Mouse (Mus musculus) lung, postnatal 4 days (tissue): ENCODE measurements around the gene Atox1.

Source experiments
- DNase-seq, 2 experiments: peaks; one replicate each; pipeline ENCODE4 v3.0.0; 2021

Gene Atox1

DNA sequence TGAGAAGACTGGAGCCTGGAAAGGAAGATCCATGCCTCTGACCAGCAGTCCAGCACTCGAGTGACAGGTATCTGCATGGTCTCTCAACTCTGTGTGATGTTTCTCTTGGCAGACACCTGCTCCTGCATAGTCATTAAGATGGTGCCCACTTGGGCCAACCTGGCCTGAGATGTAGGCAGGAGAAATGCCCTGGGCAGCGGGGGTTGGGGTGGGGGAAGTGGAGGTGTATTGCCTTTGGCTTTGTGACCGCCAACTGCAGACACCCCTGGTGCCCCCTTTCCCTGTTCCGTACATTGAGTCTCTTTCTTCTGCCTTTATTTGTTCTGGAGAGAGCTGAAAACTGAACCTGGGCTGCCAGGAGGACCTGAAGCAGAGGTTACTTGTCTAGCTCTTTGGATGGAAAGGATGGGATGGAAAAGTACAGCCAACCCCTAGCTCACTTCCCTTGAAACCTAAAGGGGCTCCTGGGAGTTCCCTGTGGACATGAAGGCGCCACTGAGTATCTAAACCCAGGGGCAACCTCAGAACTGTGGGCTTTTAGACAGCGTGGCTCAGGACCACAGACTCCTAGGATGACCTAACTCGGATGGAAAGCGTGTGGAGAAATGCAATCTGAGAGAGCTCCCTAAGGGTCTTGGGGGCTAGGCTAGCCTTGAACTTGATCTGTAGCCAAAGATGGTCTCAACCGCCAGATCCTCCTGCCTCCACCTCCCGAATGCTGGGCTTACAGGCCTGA, 48.2 kb downstream of the Atox1 start:
- no peak for DNase-seq

DNA sequence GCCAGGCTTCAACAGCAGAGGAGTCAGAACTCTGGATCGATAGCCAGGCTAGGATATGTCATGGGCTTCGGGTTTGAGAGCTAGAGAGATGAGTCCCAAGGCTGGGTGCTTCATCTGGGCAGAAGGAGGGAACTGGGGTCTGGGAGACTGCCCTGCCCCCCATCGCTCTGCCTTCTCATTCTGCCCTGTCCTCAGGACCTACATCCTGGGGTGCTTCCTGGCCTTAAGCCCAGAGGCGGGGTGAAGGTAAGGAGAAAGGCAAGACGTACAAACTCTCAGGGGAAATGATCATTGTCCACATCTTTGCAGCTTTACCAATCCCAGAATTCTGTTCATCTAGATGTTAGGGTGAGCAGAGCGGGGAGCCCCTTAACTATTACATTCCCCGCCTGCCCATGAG, 49.0 kb downstream of the Atox1 start:
- DNase-seq = no peak

DNA sequence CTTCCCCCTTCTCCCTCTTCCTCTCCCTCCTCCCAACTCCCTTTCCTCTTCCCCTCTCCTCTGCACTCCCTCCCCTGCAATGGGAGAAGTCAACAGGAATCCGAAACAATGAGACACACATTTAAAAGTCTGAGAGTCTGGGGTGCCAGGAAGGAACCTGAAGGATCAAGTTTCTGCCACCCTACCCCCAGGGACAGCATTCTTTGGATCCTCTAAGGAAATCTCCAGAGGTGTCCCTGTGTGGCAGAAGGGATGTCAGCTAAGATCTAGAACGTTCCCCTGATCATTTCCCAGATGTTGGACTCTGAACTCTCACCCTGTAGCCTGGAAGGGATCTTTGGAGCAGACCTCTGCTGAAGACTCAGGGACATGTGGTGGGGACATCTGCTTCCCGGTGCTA, 50.5 kb downstream of the Atox1 start:
- no peak for DNase-seq

DNA sequence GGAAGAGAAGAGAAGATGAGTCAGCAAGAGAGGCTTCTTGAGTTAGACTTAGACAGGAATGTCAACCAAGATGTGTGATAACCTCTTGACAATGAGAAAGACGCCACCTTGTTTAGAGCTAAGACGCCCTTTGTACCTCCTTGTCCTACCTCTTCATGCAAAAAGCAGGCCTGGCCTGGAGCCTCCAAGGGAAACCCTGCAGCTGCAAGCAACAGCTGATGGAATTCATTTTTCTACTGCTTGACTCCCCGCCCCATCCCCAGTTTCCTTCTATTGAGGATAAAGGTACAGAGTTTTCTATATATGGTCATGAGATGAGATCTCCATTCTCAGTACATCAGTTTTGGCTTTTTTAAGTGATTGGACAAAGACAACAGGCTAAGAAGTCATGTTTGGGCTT, 51.0 kb downstream of the Atox1 start:
- no peak for DNase-seq

DNA sequence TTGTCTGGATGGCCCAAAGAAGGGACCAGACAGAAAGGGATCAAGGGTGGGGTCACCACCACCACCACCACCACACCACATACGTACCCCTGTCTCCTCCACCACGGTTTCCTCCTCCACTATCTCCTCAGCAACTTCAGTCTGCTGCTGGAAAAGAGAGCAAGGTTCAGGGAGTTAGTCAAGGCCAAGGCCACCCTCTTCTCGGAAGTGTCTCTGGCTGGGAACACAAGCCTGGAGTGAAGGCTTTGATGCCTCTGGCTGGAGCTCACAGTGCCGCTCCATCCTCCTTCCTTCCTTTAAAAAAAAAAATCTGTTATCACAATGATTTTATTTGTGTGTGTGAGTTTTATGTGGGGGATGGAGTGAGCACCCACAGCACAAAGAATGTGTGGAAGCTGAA, 53.9 kb downstream of the Atox1 start:
- DNase-seq = no peak

DNA sequence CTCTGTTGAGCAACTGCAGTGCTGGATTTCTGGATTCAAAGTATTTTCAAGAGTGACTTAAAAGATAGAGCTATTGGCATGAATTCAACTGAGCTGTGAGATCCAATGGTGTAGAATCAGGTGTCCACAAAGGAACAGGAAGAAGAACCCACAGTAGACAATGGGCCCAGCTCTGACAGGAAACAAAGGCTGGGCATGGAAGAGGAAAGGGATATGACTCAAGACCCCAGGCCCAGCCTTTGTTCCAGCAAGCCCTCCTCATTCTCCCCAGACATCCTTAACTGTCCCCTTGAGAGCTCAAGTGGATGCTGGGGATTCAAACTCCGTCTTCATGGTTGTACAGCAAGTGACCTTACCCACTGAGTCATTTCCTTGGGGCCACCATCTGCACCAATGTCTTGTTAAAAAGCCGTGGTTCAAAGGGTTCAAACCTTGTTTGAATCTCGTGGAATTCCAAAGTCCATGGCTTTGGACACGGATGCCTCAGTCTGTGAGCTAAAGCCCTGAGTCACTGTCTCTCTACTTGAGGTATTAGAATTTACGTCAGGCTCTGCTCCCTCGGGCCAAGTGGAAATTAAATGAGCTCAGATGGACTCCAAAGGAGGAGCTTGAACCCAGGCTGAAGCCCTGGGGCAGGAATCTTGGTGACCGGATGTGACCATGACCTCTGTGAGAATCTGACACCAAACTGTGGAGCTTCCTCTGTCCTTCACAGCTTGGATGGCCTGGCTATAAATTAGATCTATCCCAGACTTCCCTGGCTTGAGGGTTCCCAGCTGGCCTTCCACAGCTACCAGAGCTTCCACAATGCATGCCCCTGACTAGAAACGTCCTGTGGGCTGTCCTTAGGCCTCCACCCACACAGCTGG, 55.2 kb downstream of the Atox1 start:
- DNase-seq = peak; percentile 64 to 87

DNA sequence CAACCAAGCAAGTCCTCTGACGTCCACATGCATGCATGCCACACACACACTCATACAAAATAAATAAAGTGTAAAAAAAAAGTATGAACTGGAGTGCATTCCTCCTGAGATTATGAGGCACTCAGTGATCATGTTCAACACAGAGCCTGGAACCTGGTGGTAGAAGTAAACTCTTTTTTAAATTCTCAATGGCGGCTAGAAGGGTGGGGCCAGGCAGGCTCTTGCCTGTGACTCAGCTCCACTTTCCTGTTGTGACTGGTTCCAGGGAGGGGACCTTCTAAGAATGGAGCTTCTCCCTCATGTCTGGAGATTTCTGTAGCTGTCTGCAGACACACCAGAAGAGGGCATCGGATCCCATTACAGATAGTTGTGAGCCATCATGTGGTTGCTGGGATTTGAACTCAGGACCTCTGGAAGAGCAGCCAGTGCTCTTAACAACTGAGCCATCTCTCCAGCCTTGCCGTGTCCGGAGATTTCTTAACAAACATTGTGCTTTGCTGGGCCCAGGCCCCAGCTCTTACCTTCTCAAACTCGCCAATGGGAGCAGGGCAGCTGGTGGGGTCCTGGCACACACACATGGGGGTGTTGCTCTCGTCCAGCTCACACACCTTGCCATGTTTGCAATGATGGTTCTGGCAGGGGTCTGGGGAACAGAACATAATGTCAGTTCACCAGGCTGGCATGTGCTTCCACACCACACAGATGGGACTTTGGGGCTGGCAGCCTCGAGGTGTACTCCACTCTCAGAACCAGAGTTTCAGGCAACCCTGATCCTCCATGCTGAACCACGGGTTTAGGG, 56.2 kb downstream of the Atox1 start:
- peak in 1 of 2 experiments; percentile 57 for DNase-seq

DNA sequence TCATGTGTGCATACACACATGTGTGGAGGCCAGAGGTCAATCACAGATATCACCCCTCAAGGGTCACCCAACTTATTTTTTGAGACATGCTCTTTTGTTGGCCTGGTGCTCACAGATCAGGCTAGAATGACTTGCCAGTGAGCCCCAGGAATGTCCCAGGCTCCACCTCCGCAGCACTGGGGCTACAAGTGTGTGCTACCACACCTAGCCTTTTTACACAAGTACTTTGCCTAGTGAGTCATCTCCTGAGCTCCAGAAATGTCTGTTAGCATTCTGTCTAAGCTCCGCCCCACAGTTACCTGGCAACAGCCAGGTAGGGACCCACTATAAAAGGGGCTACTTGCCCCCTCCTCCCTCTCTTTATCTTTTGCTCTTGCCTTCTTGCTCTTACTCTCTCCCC, 60.2 kb downstream of the Atox1 start:
- DNase-seq = peak in 1 of 2 experiments; percentile 62

DNA sequence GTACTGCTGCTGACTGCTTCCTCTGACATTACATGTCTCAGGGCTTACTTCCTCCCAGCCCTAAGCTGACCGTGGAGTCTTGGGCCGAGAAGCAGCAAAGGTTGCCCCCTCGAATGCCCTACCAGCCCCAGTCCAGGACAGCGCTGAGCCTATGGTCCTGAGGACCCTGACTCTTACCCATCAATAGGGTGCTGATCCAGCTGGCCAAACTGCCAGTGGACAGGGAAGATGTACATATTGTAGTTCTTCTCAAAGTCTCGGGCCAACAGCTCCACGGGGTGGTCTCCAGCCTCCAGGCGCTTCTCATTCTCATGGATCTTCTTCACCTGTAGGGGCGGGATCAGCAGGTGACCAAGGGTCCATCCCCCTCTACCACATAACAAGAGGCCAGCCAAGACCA, 62.7 kb downstream of the Atox1 start:
- DNase-seq = no peak

DNA sequence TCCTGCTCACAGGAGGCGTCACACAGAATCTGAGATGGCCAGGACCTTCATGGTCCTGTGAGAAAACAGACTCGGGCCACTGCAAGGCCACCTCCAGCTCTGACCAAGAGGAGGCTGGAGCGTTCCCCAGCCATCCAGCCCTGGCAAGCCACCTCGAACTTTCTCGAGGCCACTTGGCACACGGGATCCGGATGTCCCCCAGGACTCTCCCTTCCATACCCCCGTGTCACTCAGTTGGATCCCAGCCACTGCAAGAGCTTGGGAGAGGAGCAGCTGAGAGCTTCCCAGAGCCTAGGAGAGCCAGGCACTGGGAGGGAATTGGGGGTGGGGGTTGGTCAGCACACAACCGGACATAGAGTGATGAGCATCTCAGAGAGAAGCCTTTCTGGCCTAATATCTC, 63.6 kb downstream of the Atox1 start:
- DNase-seq = peak in 1 of 2 experiments; percentile 64

DNA sequence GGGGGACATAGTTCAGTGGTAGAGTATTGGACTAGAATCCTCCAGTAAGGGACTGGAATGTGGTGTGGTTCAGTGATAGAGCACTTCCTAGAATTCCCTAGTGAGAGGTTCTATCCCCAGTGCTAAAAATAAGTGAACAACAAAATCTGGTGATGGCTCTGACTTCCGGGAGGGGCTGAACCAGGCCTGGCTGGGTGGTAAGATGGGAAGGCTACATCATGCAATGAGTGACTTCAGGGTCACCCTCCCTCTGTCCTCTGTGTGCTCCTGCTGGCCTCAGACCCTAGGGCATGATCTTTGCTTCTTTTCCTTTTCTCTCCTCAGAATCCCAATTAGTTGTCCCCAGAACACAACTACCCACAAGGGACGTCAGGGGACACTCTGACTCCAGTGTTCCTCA, 64.0 kb downstream of the Atox1 start:
- no peak for DNase-seq
